Mouse (Mus musculus): ENCODE data around the gene Prr7.

The Prr7 gene

GRCm38 (mm10) chr13:55477492-55477891 is 13.4 kb downstream of the Prr7 start:
- DNase-seq (ENCODE audit: low read depth) = no peak

- DNase-seq (ENCODE audit: low read depth) = peak; percentile 68
These were observed 14.0 kb downstream of the Prr7 start for GRCm38 (mm10) chr13:55478036-55478435.

GRCm38 (mm10) chr13:55479008-55479407 is 14.9 kb downstream of the Prr7 start:
- peak; percentile 56 for DNase-seq (ENCODE audit: low read depth)

- no peak for DNase-seq (ENCODE audit: low read depth)
These were observed 15.9 kb downstream of the Prr7 start for GRCm38 (mm10) chr13:55479929-55480328.

- DNase-seq (ENCODE audit: low read depth) = no peak
These were observed 18.5 kb downstream of the Prr7 start for GRCm38 (mm10) chr13:55482542-55482941.

- no peak for DNase-seq (ENCODE audit: low read depth)
These were observed 19.0 kb downstream of the Prr7 start for GRCm38 (mm10) chr13:55483071-55483470.

GRCm38 (mm10) chr13:55483593-55483992 is 19.5 kb downstream of the Prr7 start:
- DNase-seq (ENCODE audit: low read depth) = peak; percentile 31

GRCm38 (mm10) chr13:55484520-55485088 is 20.5 kb downstream of the Prr7 start:
- peak; percentile 11 for DNase-seq (ENCODE audit: low read depth)

- no peak for DNase-seq (ENCODE audit: low read depth)
These were observed 22.1 kb downstream of the Prr7 start for GRCm38 (mm10) chr13:55486029-55486794.

- DNase-seq (ENCODE audit: low read depth) = peak; percentile 43
These were observed 23.0 kb downstream of the Prr7 start for GRCm38 (mm10) chr13:55486916-55487577.

- DNase-seq (ENCODE audit: low read depth) = peak; percentile 21
These were observed 23.8 kb downstream of the Prr7 start, which contains the start of gene Dbn1 for GRCm38 (mm10) chr13:55487578-55488498. Gene Dbn1, minus strand, starts transcription at chr13:55488111.

GRCm38 (mm10) chr13:55494257-55494656 is 30.2 kb downstream of the Prr7 start:
- no peak for DNase-seq (ENCODE audit: low read depth)

- no peak for DNase-seq (ENCODE audit: low read depth)
These were observed 31.0 kb downstream of the Prr7 start for GRCm38 (mm10) chr13:55494883-55495621.

- DNase-seq (ENCODE audit: low read depth) = no peak
These were observed 31.6 kb downstream of the Prr7 start for GRCm38 (mm10) chr13:55495702-55496101.

GRCm38 (mm10) chr13:55496661-55497060 is 32.6 kb downstream of the Prr7 start:
- no peak for DNase-seq (ENCODE audit: low read depth)

GRCm38 (mm10) chr13:55498906-55499305 is 34.8 kb downstream of the Prr7 start:
- DNase-seq (ENCODE audit: low read depth) = no peak

GRCm38 (mm10) chr13:55500575-55500974 is 36.5 kb downstream of the Prr7 start:
- no peak for DNase-seq (ENCODE audit: low read depth)

GRCm38 (mm10) chr13:55502405-55502804 is 38.3 kb downstream of the Prr7 start:
- no peak for DNase-seq (ENCODE audit: low read depth)

GRCm38 (mm10) chr13:55504390-55504789 is 40.3 kb downstream of the Prr7 start:
- no peak for DNase-seq (ENCODE audit: low read depth)

GRCm38 (mm10) chr13:55505810-55506209 is 41.7 kb downstream of the Prr7 start:
- DNase-seq (ENCODE audit: low read depth) = no peak

GRCm38 (mm10) chr13:55506697-55507096 is 42.6 kb downstream of the Prr7 start:
- no peak for DNase-seq (ENCODE audit: low read depth)

Measured in induced T-regulatory cell, adult 2 months (primary cell).